Comparison of ENCODE assay signal across 11 mouse cellular contexts in the genomic region with DNA sequence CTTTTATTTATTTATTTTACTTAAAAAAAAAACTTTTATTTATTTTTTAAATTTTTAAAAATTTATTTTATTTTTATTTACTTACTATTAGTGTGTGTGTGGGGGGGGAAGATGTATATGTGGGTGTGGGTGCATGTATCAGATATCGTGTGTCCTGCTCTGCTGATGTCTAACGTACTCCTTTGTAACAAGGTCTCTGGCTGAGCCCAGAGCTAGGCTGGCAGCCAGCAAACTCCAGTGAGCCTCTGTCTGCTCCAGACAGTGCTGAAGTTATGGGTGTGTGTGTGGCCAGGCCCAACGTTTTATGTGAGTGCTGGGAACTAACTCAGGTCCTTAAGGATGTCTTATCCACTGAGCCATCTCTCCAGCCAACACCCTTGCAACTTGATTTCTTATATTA. TPM values are rescaled to one million over a fixed set of nuclear protein-coding genes. Genes with fewer than 3 reads are reported as not detected.
DNase-seq lines count a peak whose midpoint lies in the region; ATAC-seq and TF ChIP-seq lines count a peak whose summit lies in the region.
"Had no signal": no experiment of that assay in that cellular context is flagged by ENCODE, and none has a peak within 500 bp of the region (broad histone marks: within the 10 kb centered on the region; RNA-seq: fewer than 3 reads in every experiment).

No protein-coding gene starts in this region.

- WGBS in heart, embryonic 11.5 days (ENCODE audit: insufficient replicate concordance): 62% methylated on average over 3 of the region's 3 CpGs
- WGBS in midbrain, embryonic 10.5 days: 78% methylated on average over 3 of the region's 3 CpGs
- WGBS in midbrain, embryonic 14.5 days: 70% methylated on average over 3 of the region's 3 CpGs
- WGBS in hindbrain, embryonic 15.5 days: 52% methylated on average over 3 of the region's 3 CpGs
- WGBS in liver, postnatal 0 days (ENCODE audit: insufficient replicate concordance): 41% methylated on average over 3 of the region's 3 CpGs

- no peak for ATAC-seq in heart, embryonic 11.5 days (replicated peaks; ENCODE audit: insufficient number of reproducible peaks, low FRiP score, low TSS enrichment)
- ATAC-seq in midbrain, embryonic 14.5 days (ENCODE audit: low FRiP score, low TSS enrichment): no peak
- no peak for ATAC-seq in hindbrain, embryonic 15.5 days (ENCODE audit: low FRiP score, low read depth)
- no peak for ATAC-seq in liver, postnatal 0 days
- ATAC-seq: Patski had no signal

- 0 out of 2 replicates have a peak overlapping the region, but pooled peaks have one; percentile 5 for H3K9ac ChIP-seq in heart, embryonic 11.5 days (ENCODE audit: low read depth, low read length)
- no peak overlapping the region for H3K9ac ChIP-seq in midbrain, embryonic 14.5 days (replicated peaks; ENCODE audit: low read length)
- no peak overlapping the region for H3K9ac ChIP-seq in hindbrain, embryonic 15.5 days
- no peak overlapping the region for H3K9ac ChIP-seq in liver, postnatal 0 days (replicated peaks)

- H3K27ac ChIP-seq in heart, embryonic 11.5 days (ENCODE audit: low read depth, low read length): no peak overlapping the region
- peak overlapping the region; percentile 77 for H3K27ac ChIP-seq in midbrain, embryonic 10.5 days (replicated peaks)
- H3K27ac ChIP-seq in midbrain, embryonic 14.5 days (replicated peaks; ENCODE audit: low read depth, low read length): no peak overlapping the region
- H3K27ac ChIP-seq in hindbrain, embryonic 15.5 days (replicated peaks): peak overlapping the region; percentile 38; the same call in 1 of the 2 replicates
- peak overlapping the region; percentile 66; the same call in 1 of the 2 replicates for H3K27ac ChIP-seq in liver, postnatal 0 days (ENCODE audit: low read depth)

- H3K27me3 ChIP-seq in heart, embryonic 11.5 days (ENCODE audit: control insufficient read depth, insufficient read depth, low read length): no peaks in the 10 kb centered on the region
- H3K27me3 ChIP-seq in midbrain, embryonic 10.5 days (ENCODE audit: low read depth, poor library complexity, severe bottlenecking): no peaks in the 10 kb centered on the region
- H3K27me3 ChIP-seq in midbrain, embryonic 14.5 days (ENCODE audit: control insufficient read depth, insufficient read depth, low read length): no peaks in the 10 kb centered on the region
- no peaks in the 10 kb centered on the region for H3K27me3 ChIP-seq in hindbrain, embryonic 15.5 days
- H3K27me3 ChIP-seq in liver, postnatal 0 days (ENCODE audit: insufficient read depth, low read length): no peaks in the 10 kb centered on the region
- H3K27me3 ChIP-seq: Patski had no signal

- TF ChIP-seq EP300 in liver, postnatal 0 days (IDR thresholded peaks at IDR 0.05; ENCODE audit: low read depth): no peak

- DNase-seq in heart, adult 8-10 months (ENCODE audit: low spot score): no peak
- DNase-seq in midbrain, embryonic 10.5 days (ENCODE audit: low spot score): no peak
- no peak for DNase-seq in midbrain, embryonic 14.5 days
- no peak for DNase-seq in liver, postnatal 0 days
- no peak for DNase-seq in urinary bladder, postnatal 14 days (ENCODE audit: low spot score)
- DNase-seq in layer of hippocampus, adult 9-10 months (ENCODE audit: low spot score): no peak
- DNase-seq: cerebellum, adult 11-12 months; gastrocnemius, postnatal 14 days had no signal

- H3K9me3 ChIP-seq in heart, embryonic 11.5 days (replicated peaks; ENCODE audit: control insufficient read depth, low read length): no peaks in the 10 kb centered on the region
- no peaks in the 10 kb centered on the region for H3K9me3 ChIP-seq in midbrain, embryonic 10.5 days (replicated peaks)
- H3K9me3 ChIP-seq in midbrain, embryonic 14.5 days (ENCODE audit: control insufficient read depth, low read length): no peaks in the 10 kb centered on the region
- H3K9me3 ChIP-seq in hindbrain, embryonic 15.5 days: no peaks in the 10 kb centered on the region
- no peaks in the 10 kb centered on the region for H3K9me3 ChIP-seq in liver, postnatal 0 days (ENCODE audit: low read length)

- no peak overlapping the region for H3K4me3 ChIP-seq in heart, embryonic 11.5 days (ENCODE audit: low read depth, low read length)
- H3K4me3 ChIP-seq in midbrain, embryonic 10.5 days: no peak overlapping the region
- H3K4me3 ChIP-seq in midbrain, embryonic 14.5 days (replicated peaks; ENCODE audit: low read depth, low read length): no peak overlapping the region
- H3K4me3 ChIP-seq in hindbrain, embryonic 15.5 days: no peak overlapping the region
- no peak overlapping the region for H3K4me3 ChIP-seq in liver, postnatal 0 days (ENCODE audit: low read depth, low read length)

- no peak for TF ChIP-seq CTCF in liver, postnatal 0 days (IDR thresholded peaks at IDR 0.05; ENCODE audit: low read depth)

- no peaks in the 10 kb centered on the region for H3K36me3 ChIP-seq in heart, embryonic 11.5 days (ENCODE audit: control insufficient read depth, insufficient read depth, low read length)
- no peaks in the 10 kb centered on the region for H3K36me3 ChIP-seq in midbrain, embryonic 10.5 days
- H3K36me3 ChIP-seq in midbrain, embryonic 14.5 days (ENCODE audit: control insufficient read depth, insufficient read depth, low read length): no peaks in the 10 kb centered on the region
- H3K36me3 ChIP-seq in hindbrain, embryonic 15.5 days: no peaks in the 10 kb centered on the region
- H3K36me3 ChIP-seq in liver, postnatal 0 days (replicated peaks; ENCODE audit: insufficient read depth, low read length): peaks cover 4% of the 10 kb centered on the region; the same call in 1 of the 2 replicates

- H3K4me2 ChIP-seq in heart, embryonic 11.5 days: no peak overlapping the region
- no peak overlapping the region for H3K4me2 ChIP-seq in midbrain, embryonic 14.5 days (ENCODE audit: low read length)
- no peak overlapping the region for H3K4me2 ChIP-seq in hindbrain, embryonic 15.5 days
- no peak overlapping the region for H3K4me2 ChIP-seq in liver, postnatal 0 days (ENCODE audit: low read depth, low read length)

- peaks cover 6% of the 10 kb centered on the region; the same call in 1 of the 2 replicates for H3K4me1 ChIP-seq in heart, embryonic 11.5 days (ENCODE audit: control insufficient read depth, insufficient read depth, low read length)
- peaks cover 16% of the 10 kb centered on the region for H3K4me1 ChIP-seq in midbrain, embryonic 10.5 days
- H3K4me1 ChIP-seq in midbrain, embryonic 14.5 days (ENCODE audit: control insufficient read depth, insufficient read depth, low read length): no peaks in the 10 kb centered on the region
- peaks cover 9% of the 10 kb centered on the region for H3K4me1 ChIP-seq in hindbrain, embryonic 15.5 days (replicated peaks)
- H3K4me1 ChIP-seq in liver, postnatal 0 days (ENCODE audit: insufficient read depth): 0 out of 2 replicates have a peak, but pooled peaks cover 7% of the 10 kb centered on the region

RNA-seq across cellular contexts. Expression of gene Fuca1, which starts 8.4 kb away (rescaled TPM):
- 42.4 and 46.5 TPM in 2 replicates for polyA plus RNA-seq in heart, embryonic 11.5 days (2014; fragmentation: Nextera tagmentation; extraction: Ambion mirVana)
- total RNA-seq in heart, adult 8-10 months (2022): 10 to 100 TPM; 29.8 to 40.8 (median 34.6) TPM
- polyA plus RNA-seq in midbrain, embryonic 10.5 days (2016; fragmentation: Nextera tagmentation; extraction: Ambion mirVana): 54.0 and 63.7 TPM in 2 replicates
- polyA plus RNA-seq in midbrain, embryonic 14.5 days (2014; fragmentation: Nextera tagmentation; extraction: Ambion mirVana): 57.4 and 62.7 TPM in 2 replicates
- 63.5 and 72.8 TPM in 2 replicates for polyA plus RNA-seq in hindbrain, embryonic 15.5 days (2015; fragmentation: Nextera tagmentation; extraction: Ambion mirVana)
- polyA plus RNA-seq in liver, postnatal 0 days (2015; fragmentation: Nextera tagmentation; extraction: Ambion mirVana): 45.2 and 50.7 TPM in 2 replicates

RNA-seq across cellular contexts. Expression of gene Cnr2, which starts 17.0 kb away (rescaled TPM):
- polyA plus RNA-seq in heart, embryonic 11.5 days (2014; fragmentation: Nextera tagmentation; extraction: Ambion mirVana): 0.25 and 0.73 TPM in 2 replicates
- total RNA-seq in heart, adult 8-10 months (2022): under 1 TPM; 0.22 to 0.57 (median 0.36) TPM
- 0.46 and 0.60 TPM in 2 replicates for polyA plus RNA-seq in midbrain, embryonic 10.5 days (2016; fragmentation: Nextera tagmentation; extraction: Ambion mirVana)
- polyA plus RNA-seq in midbrain, embryonic 14.5 days (2014; fragmentation: Nextera tagmentation; extraction: Ambion mirVana): 0.17 TPM in 1 of 2 replicates, not detected in the other
- 0.05 and 0.26 TPM in 2 replicates for polyA plus RNA-seq in hindbrain, embryonic 15.5 days (2015; fragmentation: Nextera tagmentation; extraction: Ambion mirVana)
- 2.5 and 2.6 TPM in 2 replicates for polyA plus RNA-seq in liver, postnatal 0 days (2015; fragmentation: Nextera tagmentation; extraction: Ambion mirVana)

RNA-seq across cellular contexts. Expression of gene Hmgcl, which starts 34.1 kb away (rescaled TPM):
- polyA plus RNA-seq in heart, embryonic 11.5 days (2014; fragmentation: Nextera tagmentation; extraction: Ambion mirVana): 75.9 and 84.0 TPM in 2 replicates
- total RNA-seq in heart, adult 8-10 months (2022): 10 to 100 TPM; 83.3 to 91.3 (median 85.0) TPM
- 64.5 and 70.1 TPM in 2 replicates for polyA plus RNA-seq in midbrain, embryonic 10.5 days (2016; fragmentation: Nextera tagmentation; extraction: Ambion mirVana)
- polyA plus RNA-seq in midbrain, embryonic 14.5 days (2014; fragmentation: Nextera tagmentation; extraction: Ambion mirVana): 57.6 and 61.0 TPM in 2 replicates
- 58.9 and 61.5 TPM in 2 replicates for polyA plus RNA-seq in hindbrain, embryonic 15.5 days (2015; fragmentation: Nextera tagmentation; extraction: Ambion mirVana)
- polyA plus RNA-seq in liver, postnatal 0 days (2015; fragmentation: Nextera tagmentation; extraction: Ambion mirVana): 351 and 364 TPM in 2 replicates

RNA-seq across cellular contexts. Expression of gene Pnrc2, which starts 38.5 kb away (rescaled TPM):
- polyA plus RNA-seq in heart, embryonic 11.5 days (2014; fragmentation: Nextera tagmentation; extraction: Ambion mirVana): 138 and 144 TPM in 2 replicates
- total RNA-seq in heart, adult 8-10 months (2022): 10 to 100 TPM; 51.2 to 75.7 (median 66.5) TPM
- 216 and 225 TPM in 2 replicates for polyA plus RNA-seq in midbrain, embryonic 10.5 days (2016; fragmentation: Nextera tagmentation; extraction: Ambion mirVana)
- 90.8 and 122 TPM in 2 replicates for polyA plus RNA-seq in midbrain, embryonic 14.5 days (2014; fragmentation: Nextera tagmentation; extraction: Ambion mirVana)
- 97.7 and 97.9 TPM in 2 replicates for polyA plus RNA-seq in hindbrain, embryonic 15.5 days (2015; fragmentation: Nextera tagmentation; extraction: Ambion mirVana)
- polyA plus RNA-seq in liver, postnatal 0 days (2015; fragmentation: Nextera tagmentation; extraction: Ambion mirVana): 53.2 and 55.2 TPM in 2 replicates

RNA-seq across cellular contexts. Expression of gene Gale, which starts 51.4 kb away (rescaled TPM):
- polyA plus RNA-seq in heart, embryonic 11.5 days (2014; fragmentation: Nextera tagmentation; extraction: Ambion mirVana): 30.2 and 31.8 TPM in 2 replicates
- 1 to 10 TPM; 1.2 to 3.2 (median 1.6) TPM for total RNA-seq in heart, adult 8-10 months (2022)
- polyA plus RNA-seq in midbrain, embryonic 10.5 days (2016; fragmentation: Nextera tagmentation; extraction: Ambion mirVana): 47.2 and 47.6 TPM in 2 replicates
- polyA plus RNA-seq in midbrain, embryonic 14.5 days (2014; fragmentation: Nextera tagmentation; extraction: Ambion mirVana): 31.8 and 42.5 TPM in 2 replicates
- polyA plus RNA-seq in hindbrain, embryonic 15.5 days (2015; fragmentation: Nextera tagmentation; extraction: Ambion mirVana): 43.8 and 48.1 TPM in 2 replicates
- 82.2 and 96.5 TPM in 2 replicates for polyA plus RNA-seq in liver, postnatal 0 days (2015; fragmentation: Nextera tagmentation; extraction: Ambion mirVana)

Comparison
In these comparisons a context has a peak if more than half of its experiments do, and no peak if none do; other contexts are left out.
1. H3K27ac ChIP-seq: peak in midbrain, embryonic 10.5 days (single experiment), hindbrain, embryonic 15.5 days (single experiment) and liver, postnatal 0 days (single experiment); none in heart, embryonic 11.5 days (single experiment) and midbrain, embryonic 14.5 days (single experiment).